Mouse (Mus musculus) liver, embryonic 11.5 days (tissue): ENCODE data around the gene Cebpb. TPM values are rescaled to one million over a fixed set of nuclear protein-coding genes. Genes with fewer than 3 reads are reported as not detected.

ENCODE experiments used
- ATAC-seq: fragments of 200-750 bp; cut with Nextera tagmentation; replicated peaks from 2 replicates; pipeline ENCODE4 v1.8.0; 2017; ENCODE audit warnings: moderate number of reproducible peaks, mild to moderate bottlenecking, moderate TSS enrichment, moderate library complexity; ENCODE audit not compliant: low FRiP score
- DNase-seq: peaks from one replicate; pipeline ENCODE4 v3.0.0-alpha.2; 2017; ENCODE audit warnings: low spot score
- H3K27ac ChIP-seq: fragments of 300-500 bp; sonication (generic); 2 replicates; pipeline ENCODE4 v1.5.1; 2014; ENCODE audit warnings: mild to moderate bottlenecking, low read depth, low read length, control low read depth
- H3K27me3 ChIP-seq: fragments of 300-500 bp; sonication (generic); replicated peaks from 2 replicates; pipeline ENCODE4 v1.6.1; 2014; ENCODE audit warnings: low read length, mixed read lengths; ENCODE audit not compliant: control insufficient read depth, insufficient read depth
- H3K36me3 ChIP-seq: fragments of 300-500 bp; sonication (generic); 2 replicates; pipeline ENCODE4 v1.6.1; 2014; ENCODE audit warnings: mild to moderate bottlenecking, low read length, moderate library complexity, mixed read lengths; ENCODE audit not compliant: control insufficient read depth, insufficient read depth
- H3K4me1 ChIP-seq: fragments of 300-500 bp; sonication (generic); replicated peaks from 2 replicates; pipeline ENCODE4 v1.6.1; 2014; ENCODE audit warnings: low read length, mixed read lengths; ENCODE audit not compliant: control insufficient read depth, insufficient read depth
- H3K4me2 ChIP-seq: fragments of 300-500 bp; sonication (generic); 2 replicates; pipeline ENCODE4 v1.6.1; 2014; ENCODE audit warnings: mild to moderate bottlenecking, control low read depth, moderate library complexity
- H3K4me3 ChIP-seq: fragments of 300-500 bp; sonication (generic); 2 replicates; pipeline ENCODE4 v1.5.1; 2014; ENCODE audit warnings: low read depth, low read length, control low read depth
- H3K9ac ChIP-seq: fragments of 300-500 bp; sonication (generic); 2 replicates; pipeline ENCODE4 v1.6.1; 2014; ENCODE audit warnings: low read depth, low read length, control low read depth
- H3K9me3 ChIP-seq: fragments of 300-500 bp; sonication (generic); 2 replicates; pipeline ENCODE4 v1.6.1; 2016; ENCODE audit warnings: low read length, inconsistent platforms, mixed read lengths; ENCODE audit not compliant: control insufficient read depth
- WGBS: fragments of 180-500 bp; shearing (Covaris S2); extraction: QIAGEN DNeasy Blood & Tissue Kit; methylation state at CpG from one replicate; pipeline ENCODE4 v1.1.7; 2014; 5-methylcytosine and 5-hydroxymethylcytosine counted together
- polyA plus RNA-seq: library from polyadenylated mRNA; unstranded; fragments of >200 nt; fragmentation: Nextera tagmentation; extraction: Ambion mirVana; gene quantifications from 2 replicates; pipeline ENCODE4 v1.2.1, GENCODE M21; 2014

Cebpb gene
- polyA plus RNA-seq, 1 experiment from 2014 or later = 13.9 TPM

- WGBS = 62% methylated on average over 3 of the region's 3 CpGs
- Histone ChIP-seq H3K36me3 (no peaks in the 10 kb centered on the region), H3K4me3 (no peak overlapping the region), H3K4me2 (no peak overlapping the region), H3K27ac (no peak overlapping the region), H3K9ac (no peak overlapping the region), H3K4me1 (peaks cover 25% of the 10 kb centered on the region), H3K27me3 (peaks cover 6% of the 10 kb centered on the region), H3K9me3 (no peaks in the 10 kb centered on the region)
- DNase-seq = no peak
- ATAC-seq = no peak
Observed at GRCm38 (mm10) chr2:167692831-167693230, 4.1 kb downstream of the Cebpb start.

- no peaks in the 10 kb centered on the region for H3K36me3 ChIP-seq
- WGBS = 87% methylated on average over 2 of the region's 2 CpGs
- no peaks in the 10 kb centered on the region for H3K9me3 ChIP-seq
- H3K27me3 ChIP-seq = peaks cover 6% of the 10 kb centered on the region
- H3K4me3 ChIP-seq = no peak overlapping the region
- no peak overlapping the region for H3K9ac ChIP-seq
- no peak overlapping the region for H3K4me2 ChIP-seq
- no peak overlapping the region for H3K27ac ChIP-seq
- no peak for DNase-seq
- no peak for ATAC-seq
- peaks cover 20% of the 10 kb centered on the region for H3K4me1 ChIP-seq
Observed at GRCm38 (mm10) chr2:167693540-167693939, 4.8 kb downstream of the Cebpb start.

- Histone ChIP-seq H3K4me2 (no peak overlapping the region), H3K36me3 (no peaks in the 10 kb centered on the region), H3K9me3 (no peaks in the 10 kb centered on the region), H3K27me3 (peaks cover 6% of the 10 kb centered on the region), H3K4me1 (peaks cover 19% of the 10 kb centered on the region), H3K9ac (no peak overlapping the region), H3K27ac (no peak overlapping the region), H3K4me3 (no peak overlapping the region)
- DNase-seq (no peak), ATAC-seq (no peak)
- 80% methylated on average over 1 of the region's 1 CpGs for WGBS
Observed at GRCm38 (mm10) chr2:167694244-167694643, 5.5 kb downstream of the Cebpb start.

- DNase-seq (no peak), ATAC-seq (no peak)
- H3K4me2 ChIP-seq = no peak overlapping the region
- H3K9me3 ChIP-seq = no peaks in the 10 kb centered on the region
- H3K27me3 ChIP-seq = peaks cover under 1% of the 10 kb centered on the region; the same call in 1 of the 2 replicates
- H3K4me1 ChIP-seq = peaks cover 17% of the 10 kb centered on the region
- whole genome bisulfite sequencing = 90% methylated on average over 7 of the region's 7 CpGs
- H3K9ac ChIP-seq = no peak overlapping the region
- no peak overlapping the region for H3K4me3 ChIP-seq
- H3K27ac ChIP-seq = no peak overlapping the region
- H3K36me3 ChIP-seq = no peaks in the 10 kb centered on the region
Observed at GRCm38 (mm10) chr2:167694963-167695362, 6.2 kb downstream of the Cebpb start.

GRCm38 (mm10) chr2:167695491-167695890 lies 6.8 kb downstream of the Cebpb start:
- H3K27me3 ChIP-seq = no peaks in the 10 kb centered on the region
- 88% methylated on average over 14 of the region's 14 CpGs for WGBS
- no peak for ATAC-seq
- H3K9me3 ChIP-seq = no peaks in the 10 kb centered on the region
- no peaks in the 10 kb centered on the region for H3K36me3 ChIP-seq
- DNase-seq = no peak
- H3K27ac ChIP-seq = no peak overlapping the region
- no peak overlapping the region for H3K4me2 ChIP-seq
- no peak overlapping the region for H3K4me3 ChIP-seq
- no peak overlapping the region for H3K9ac ChIP-seq
- peaks cover 15% of the 10 kb centered on the region for H3K4me1 ChIP-seq

- Histone ChIP-seq H3K4me3 (no peak overlapping the region), H3K9me3 (no peaks in the 10 kb centered on the region), H3K4me1 (peaks cover 9% of the 10 kb centered on the region; the same call in 1 of the 2 replicates), H3K9ac (no peak overlapping the region), H3K27ac (no peak overlapping the region), H3K27me3 (no peaks in the 10 kb centered on the region), H3K36me3 (no peaks in the 10 kb centered on the region), H3K4me2 (no peak overlapping the region)
- whole genome bisulfite sequencing = 81% methylated on average over 7 of the region's 7 CpGs
- no peak for ATAC-seq
- DNase-seq = no peak
Observed at GRCm38 (mm10) chr2:167696143-167696542, 7.4 kb downstream of the Cebpb start.

GRCm38 (mm10) chr2:167697902-167698301 lies 9.2 kb downstream of the Cebpb start:
- WGBS = 25% methylated on average over 5 of the region's 5 CpGs

GRCm38 (mm10) chr2:167700018-167700417 lies 11.3 kb downstream of the Cebpb start:
- Histone ChIP-seq H3K36me3 (no peaks in the 10 kb centered on the region), H3K4me2 (no peak overlapping the region), H3K27ac (no peak overlapping the region), H3K4me1 (peaks cover 4% of the 10 kb centered on the region; the same call in 1 of the 2 replicates), H3K4me3 (no peak overlapping the region), H3K27me3 (no peaks in the 10 kb centered on the region), H3K9me3 (no peaks in the 10 kb centered on the region), H3K9ac (no peak overlapping the region)
- DNase-seq (no peak), ATAC-seq (no peak)
- 72% methylated on average over 5 of the region's 5 CpGs for WGBS

More at GRCm38 (mm10) chr2:167697902-167698301, 9.2 kb downstream of the Cebpb start:
- peak overlapping the region; percentile 25 for H3K9ac ChIP-seq
- H3K4me3 ChIP-seq = no peak overlapping the region; the same call in 1 of the 2 replicates
- H3K27me3 ChIP-seq = no peaks in the 10 kb centered on the region
- ATAC-seq (peak; percentile 69), DNase-seq (no peak)
- H3K4me2 ChIP-seq = peak overlapping the region; percentile 35
- peaks cover 4% of the 10 kb centered on the region; the same call in 1 of the 2 replicates for H3K4me1 ChIP-seq
- H3K27ac ChIP-seq = no peak overlapping the region; the same call in 1 of the 2 replicates
- H3K36me3 ChIP-seq = no peaks in the 10 kb centered on the region
- no peaks in the 10 kb centered on the region for H3K9me3 ChIP-seq

GRCm38 (mm10) chr2:167701472-167701871 lies 12.8 kb downstream of the Cebpb start:
- Histone ChIP-seq H3K4me2 (no peak overlapping the region), H3K9me3 (no peaks in the 10 kb centered on the region), H3K9ac (no peak overlapping the region), H3K4me1 (peaks cover 4% of the 10 kb centered on the region; the same call in 1 of the 2 replicates), H3K4me3 (no peak overlapping the region), H3K36me3 (no peaks in the 10 kb centered on the region), H3K27me3 (no peaks in the 10 kb centered on the region), H3K27ac (no peak overlapping the region)
- ATAC-seq = no peak
- 64% methylated on average over 5 of the region's 5 CpGs for WGBS
- no peak for DNase-seq
